Mouse (Mus musculus) E14TG2a.4 (cell line): ENCODE measurements around the gene Ccr8.

Experiments used
- CTCF ChIP-seq: conservative IDR thresholded peaks from 2 replicates; pipeline ENCODE4 v1.5.1; 2014; ENCODE audit warnings: low read length
- NANOG ChIP-seq: IDR thresholded peaks from 2 replicates; pipeline ENCODE4 v1.6.1; 2014; ENCODE audit warnings: borderline replicate concordance, low read length, mixed read lengths

GRCm38 (mm10) chr9:120135454-120135853, 43.5 kb downstream of the Ccr8 start:
- TF ChIP-seq CTCF, result no peak
- no peak for TF ChIP-seq NANOG
